Mouse (Mus musculus): Measurements from ENCODE around the gene Olfr743.
"Not testable (repeated sequence)": the region's sequence is repeated elsewhere in the genome, so short reads cannot be mapped to it uniquely, and the experiment has no call there.

The Olfr743 gene

GRCm38 (mm10) chr14:50521539-50521938, at the start of gene Olfr743:
Gene Olfr743, plus strand, starts transcription at chr14:50521839.
- DNase-seq (ENCODE audit: low read depth, low spot score), result no peak

- no peak for DNase-seq (ENCODE audit: low read depth, low spot score)
Observed at GRCm38 (mm10) chr14:50472438-50472837, 49.2 kb upstream of the Olfr743 start, which contains the start of gene Olfr741. Gene Olfr741, plus strand, starts transcription at chr14:50472738.

GRCm38 (mm10) chr14:50478406-50478805, 43.2 kb upstream of the Olfr743 start:
- no peak for DNase-seq (ENCODE audit: low read depth, low spot score)

GRCm38 (mm10) chr14:50503300-50503699, 18.3 kb upstream of the Olfr743 start, which contains the start of gene Olfr742:
Gene Olfr742, plus strand, starts transcription at chr14:50503600.
- DNase-seq (ENCODE audit: low read depth, low spot score), result no peak

- no peak for DNase-seq (ENCODE audit: low read depth, low spot score)
Observed at GRCm38 (mm10) chr14:50552734-50553133, 31.1 kb downstream of the Olfr743 start.

DNA sequence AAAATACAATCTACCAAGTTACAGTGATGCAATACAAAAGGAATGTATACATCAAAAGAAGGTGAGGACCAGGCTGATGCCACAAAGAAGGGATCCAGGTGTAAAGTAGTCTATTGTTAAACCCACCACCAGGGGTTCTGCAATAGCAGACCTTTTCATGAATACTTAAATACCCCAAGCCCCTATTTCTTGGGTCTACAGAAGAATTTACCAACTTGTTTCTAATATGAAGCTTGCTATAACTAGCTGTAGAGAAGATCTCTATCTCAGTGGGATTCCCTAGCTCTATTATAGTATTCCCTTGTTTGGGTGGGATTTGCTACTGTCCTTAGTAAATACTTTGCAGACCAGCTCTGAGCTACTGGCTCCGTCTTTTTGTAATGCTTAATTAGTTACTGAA, 51.4 kb downstream of the Olfr743 start:
- not testable (repeated sequence) for DNase-seq (ENCODE audit: low read depth, low spot score)

Data from WW6 (cell line).